Mouse (Mus musculus) spleen, postnatal 36 days (tissue): ENCODE results near the gene Pcgf5.

ENCODE experiments used
- DNase-seq, 2 experiments: peaks; one replicate each; pipeline ENCODE4 v3.0.0; 2022; ENCODE audit warnings: low spot score in 2 of 2, mixed read lengths in 1 of 2

Pcgf5 gene

DNA sequence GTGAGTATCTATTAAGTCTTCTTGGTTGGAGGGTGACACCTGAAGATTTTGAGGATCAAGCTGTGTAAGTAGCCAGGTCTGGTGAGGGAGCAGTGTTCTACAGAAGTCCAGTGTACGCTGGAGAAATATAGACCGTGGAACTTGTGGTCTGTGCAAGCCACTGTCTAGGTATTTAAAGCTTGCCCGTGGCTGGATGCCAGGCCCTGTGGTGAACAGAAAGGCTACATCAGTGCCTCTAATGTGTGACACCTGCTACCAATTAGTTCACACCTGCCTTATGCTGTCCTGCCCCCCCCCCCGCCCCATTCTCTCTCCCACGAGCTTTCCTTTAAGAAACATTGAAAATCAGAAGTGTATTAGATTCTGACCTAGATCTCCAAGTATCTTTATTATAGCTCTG, 40.4 kb downstream of the Pcgf5 start:
- no peak for DNase-seq

DNA sequence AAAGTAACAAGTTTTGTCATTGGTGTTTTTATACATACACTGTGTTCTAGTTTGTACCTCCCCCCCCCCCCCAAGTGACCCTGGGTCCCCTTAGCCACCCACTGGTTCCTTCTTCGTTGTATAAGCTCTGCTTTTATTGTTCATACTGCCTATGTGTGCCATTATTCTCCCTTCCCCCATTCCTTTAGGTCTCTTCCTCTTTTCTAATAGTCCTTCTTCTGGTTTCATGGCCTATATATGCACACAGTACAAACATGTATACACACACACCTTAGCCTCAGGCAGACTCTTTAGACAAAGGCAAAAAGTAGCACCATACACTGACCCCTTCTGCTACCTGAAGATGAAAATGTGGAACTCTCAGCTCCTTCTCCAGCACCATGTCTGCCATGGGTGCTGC, 42.6 kb downstream of the Pcgf5 start:
- no peak for DNase-seq

DNA sequence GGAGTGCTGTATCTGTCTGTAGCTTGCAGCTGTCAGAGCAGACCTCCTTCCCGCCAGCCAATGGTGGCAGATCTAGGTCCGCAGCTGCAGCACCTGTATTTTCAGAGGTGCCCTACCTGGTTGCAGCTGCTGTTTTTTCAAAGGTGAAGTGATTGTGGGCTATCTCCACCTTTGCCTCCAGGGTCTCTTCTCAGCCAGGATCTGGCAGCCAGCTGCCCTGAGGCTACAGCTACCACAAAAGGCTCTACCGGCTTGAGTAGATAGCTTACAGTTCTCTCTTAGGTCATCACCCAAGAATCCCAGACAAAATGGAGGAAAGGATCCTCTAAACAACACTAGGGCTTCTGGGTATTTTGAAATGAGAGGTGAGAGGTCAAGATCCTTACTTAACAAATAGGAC, 50.4 kb downstream of the Pcgf5 start:
- no peak for DNase-seq

DNA sequence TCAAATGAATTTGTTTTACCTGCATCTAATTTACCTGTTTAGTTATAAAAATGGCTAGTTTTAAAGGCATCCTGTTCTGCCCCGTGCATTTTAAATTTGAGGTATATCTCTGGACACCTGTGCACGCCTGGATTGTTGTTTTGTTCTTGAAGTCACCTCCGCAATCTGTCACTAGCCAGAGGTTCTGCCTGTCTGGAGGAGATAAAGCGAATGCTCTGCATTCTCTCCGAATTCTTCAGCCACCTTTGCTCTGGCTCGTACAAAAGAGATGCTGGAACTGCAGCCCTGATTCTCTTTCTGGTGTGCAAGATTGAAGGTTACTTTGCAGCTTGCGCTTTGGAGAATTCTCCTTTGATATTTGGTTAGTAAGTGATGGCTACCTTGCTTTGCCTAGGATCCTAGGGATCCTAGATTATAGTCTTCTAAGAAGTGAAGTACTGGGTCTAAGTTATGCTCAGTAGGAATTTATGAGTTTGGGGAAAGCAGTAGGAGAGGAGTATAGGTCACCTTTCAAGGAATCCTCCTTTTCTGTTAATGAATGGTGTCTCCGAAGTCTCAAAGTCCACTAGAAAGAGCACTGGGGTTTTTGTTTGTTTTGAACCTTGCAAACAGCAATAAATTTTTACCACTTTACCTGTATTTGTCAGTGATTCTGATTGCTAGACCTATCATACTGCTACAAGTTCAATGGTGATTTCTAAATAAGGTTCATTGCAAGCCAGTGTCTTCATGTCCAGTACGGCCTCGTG, 60.4 kb downstream of the Pcgf5 start:
- no peak for DNase-seq

DNA sequence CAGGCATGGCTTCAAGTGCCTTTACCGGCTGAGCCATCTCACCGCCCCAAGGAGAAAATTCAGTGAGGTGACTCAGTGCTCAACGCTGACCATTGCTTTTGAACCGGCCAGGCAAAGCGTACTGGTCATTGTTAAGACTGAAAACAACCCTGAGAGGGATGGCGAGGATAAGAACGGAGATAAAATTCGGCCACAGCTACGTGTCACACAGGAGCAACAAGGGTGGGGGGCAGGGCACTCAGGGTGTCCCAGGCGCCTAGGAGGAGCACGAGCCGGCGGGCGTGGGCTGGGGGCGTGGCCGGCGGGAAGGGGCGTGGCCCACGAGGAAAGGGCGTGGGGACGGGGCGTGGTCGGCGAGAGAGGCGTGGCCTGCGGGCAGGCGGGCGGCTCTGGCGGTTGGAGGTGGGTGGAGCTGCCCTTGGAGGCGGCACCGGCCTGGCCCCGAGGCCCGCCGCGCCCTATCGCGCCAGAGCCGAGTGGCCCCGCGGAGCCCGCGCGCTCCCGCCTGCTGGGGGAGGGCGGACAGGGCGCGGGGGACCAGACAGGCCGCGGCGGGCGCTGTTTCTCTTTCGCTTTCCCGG, 61.3 kb downstream of the Pcgf5 start:
- DNase-seq = peak; percentile 95 to 96

DNA sequence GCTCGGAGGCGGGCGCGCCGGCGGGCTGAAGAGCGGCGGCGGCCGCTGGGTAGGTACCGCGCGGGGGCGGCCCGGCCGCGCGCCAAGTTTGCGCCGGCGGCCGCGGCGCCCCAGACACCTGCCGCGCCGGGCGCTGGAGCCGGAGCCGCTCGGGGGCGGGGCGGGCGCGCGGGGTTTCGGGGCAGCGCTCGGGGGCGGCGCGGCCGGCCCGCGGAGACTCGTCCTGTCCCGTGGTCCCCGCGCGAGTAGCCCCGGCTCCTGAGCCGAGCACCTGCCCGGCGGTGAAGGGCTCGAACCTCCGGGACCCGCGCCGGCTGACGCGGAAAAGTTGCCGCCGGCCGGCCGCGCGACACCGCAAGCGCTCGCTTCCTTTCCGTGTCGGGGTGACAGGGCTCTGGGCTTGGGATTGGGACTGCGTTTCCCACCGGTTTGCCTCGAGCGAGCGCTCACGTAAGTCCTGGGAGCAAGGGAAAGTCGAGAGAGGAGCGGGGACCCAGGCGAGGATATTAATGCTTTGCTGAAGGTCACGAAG, 61.8 kb downstream of the Pcgf5 start:
- DNase-seq = no peak

DNA sequence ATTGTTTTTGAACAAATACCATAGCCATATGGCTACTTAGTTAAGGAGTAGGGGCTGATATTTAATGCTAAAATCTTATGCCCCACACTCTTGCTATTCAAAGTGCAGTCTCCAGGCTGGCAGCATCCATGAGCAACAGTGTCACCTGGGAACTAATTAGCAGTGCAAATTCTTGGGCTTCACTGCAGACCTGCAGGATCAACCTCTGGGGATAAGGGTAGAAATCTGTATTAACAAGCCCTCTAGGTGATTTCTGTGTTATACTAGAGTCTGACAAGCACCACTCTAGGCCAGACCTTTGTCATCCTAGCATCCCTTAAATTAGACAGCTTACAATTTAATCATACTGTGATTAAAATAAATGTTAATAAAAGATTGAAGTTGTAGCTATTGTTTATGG, 71.8 kb downstream of the Pcgf5 start:
- DNase-seq = no peak

DNA sequence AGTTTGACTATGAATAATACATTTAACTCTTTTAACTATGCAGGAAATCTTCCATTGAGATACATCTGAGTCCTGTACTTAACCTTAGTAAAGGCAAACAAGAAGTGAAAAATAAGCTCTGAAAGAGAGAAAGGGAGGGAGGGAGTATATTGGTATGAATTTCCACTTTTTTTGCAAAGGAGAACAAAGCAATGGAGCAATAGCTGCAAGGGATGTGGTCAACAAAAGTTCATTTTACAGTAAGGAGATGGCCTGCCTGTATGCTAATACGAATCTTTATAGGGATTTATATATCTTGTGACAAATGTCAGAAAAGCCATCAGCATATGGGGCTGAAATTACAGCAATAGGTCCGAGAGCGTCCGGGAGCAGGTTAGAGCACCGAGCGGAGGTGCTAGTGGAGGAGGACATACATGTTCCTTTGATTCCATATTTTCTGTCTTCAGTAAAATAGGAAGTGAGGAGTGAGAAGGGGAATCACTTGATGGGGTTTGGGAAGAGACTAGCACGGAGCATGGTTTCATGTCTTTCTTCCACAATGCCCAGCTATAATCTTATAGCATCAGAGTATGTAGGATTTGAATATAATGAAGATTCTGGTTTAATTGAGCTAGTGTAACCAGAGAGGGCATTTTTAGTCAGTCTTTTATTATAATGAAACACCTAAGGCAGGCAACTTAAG, 79.2 kb downstream of the Pcgf5 start:
- DNase-seq = no peak

DNA sequence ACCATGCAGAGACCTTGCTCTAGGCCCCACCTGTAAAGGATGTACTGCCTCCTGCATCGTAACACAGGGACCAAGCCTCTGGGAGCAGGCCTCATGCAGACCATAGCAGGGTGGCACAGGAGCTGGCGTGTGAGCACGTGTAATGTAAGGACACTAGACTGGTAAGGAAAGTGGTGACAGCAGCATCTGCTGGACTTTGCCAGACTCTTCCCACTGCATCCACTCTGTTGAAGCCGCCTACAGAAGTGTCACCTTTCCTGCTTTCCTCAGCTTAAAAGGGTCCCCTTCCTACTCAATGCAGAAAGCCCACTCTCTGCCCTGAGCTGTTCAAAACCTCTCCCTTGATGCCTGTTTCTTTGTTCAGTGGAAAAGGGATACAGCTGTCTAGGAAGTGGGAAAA, 80.0 kb downstream of the Pcgf5 start:
- no peak for DNase-seq

DNA sequence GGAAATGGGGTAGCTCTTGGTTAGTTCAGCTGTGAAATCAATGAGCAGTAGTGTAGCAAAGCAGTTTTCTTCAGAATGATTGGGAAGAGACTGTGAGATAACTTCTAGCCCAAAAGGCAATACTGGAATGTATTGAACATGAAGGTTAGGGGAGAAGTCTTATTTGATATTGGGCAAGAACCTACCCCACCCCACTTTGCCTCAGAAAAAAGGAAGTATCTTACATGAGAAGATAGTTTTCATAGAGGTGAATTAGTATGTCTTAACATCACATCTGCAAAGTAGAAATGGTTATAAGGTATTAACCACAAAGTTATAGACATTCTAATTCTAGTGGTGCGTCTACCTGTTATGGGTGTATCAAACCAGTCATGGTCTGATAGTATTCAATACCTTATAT, 81.2 kb downstream of the Pcgf5 start:
- DNase-seq = no peak

DNA sequence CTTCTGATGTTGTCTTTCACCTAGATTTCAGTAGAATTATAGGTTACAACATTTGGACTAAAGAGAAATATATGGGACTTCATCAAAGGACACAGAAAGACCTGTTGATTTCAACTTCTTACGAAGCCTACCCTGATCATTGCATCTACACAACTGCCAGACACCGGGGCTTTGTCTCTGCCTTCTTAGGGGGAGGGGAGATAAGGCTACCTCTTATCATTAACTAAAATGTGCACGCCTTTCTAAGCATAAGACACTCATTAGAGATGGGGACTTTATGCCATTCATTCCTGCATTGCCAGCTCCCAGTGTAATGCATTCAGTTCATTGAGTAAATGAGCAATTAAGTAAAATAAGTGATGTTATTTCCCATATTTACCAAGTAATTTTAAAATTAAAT, 85.1 kb downstream of the Pcgf5 start:
- DNase-seq = no peak

DNA sequence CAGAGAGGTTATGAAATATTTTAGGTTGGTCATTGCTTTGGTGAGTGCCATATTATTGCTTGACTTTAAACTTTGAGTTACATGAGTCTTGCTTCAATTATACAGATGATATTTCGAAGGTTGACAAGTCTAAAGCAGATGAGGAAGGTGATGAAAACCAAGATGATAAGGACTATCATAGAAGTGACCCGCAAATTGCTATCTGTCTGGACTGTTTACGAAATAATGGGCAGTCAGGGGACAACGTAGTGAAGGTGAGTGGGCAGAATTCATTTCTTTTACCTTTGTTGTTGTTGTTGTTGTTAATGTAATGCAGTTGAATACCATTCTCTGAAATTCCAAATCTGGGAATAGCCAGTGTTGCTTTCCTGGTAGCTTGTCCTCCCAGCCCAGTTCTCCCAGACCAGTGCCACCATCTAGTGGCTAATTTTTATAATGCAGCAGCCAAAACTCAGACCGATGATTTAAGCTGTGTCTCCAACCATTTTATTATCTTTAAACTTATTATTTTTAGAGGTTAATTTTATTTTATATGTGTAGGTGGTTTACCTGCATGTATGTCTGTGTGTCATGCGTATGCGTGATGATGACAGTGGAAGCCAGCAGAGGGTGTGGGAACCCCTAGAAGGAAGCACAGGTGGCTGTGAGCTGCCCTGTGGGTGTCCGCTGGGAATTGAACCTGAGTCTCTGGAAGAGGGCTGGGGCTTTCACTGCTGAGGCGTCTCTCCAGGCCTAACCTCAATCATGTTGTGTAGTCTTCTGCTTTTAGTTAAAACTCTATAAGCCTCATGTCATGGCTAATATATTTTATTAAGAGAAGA, 92.0 kb downstream of the Pcgf5 start:
- peak in 1 of 2 experiments; percentile 10 for DNase-seq

DNA sequence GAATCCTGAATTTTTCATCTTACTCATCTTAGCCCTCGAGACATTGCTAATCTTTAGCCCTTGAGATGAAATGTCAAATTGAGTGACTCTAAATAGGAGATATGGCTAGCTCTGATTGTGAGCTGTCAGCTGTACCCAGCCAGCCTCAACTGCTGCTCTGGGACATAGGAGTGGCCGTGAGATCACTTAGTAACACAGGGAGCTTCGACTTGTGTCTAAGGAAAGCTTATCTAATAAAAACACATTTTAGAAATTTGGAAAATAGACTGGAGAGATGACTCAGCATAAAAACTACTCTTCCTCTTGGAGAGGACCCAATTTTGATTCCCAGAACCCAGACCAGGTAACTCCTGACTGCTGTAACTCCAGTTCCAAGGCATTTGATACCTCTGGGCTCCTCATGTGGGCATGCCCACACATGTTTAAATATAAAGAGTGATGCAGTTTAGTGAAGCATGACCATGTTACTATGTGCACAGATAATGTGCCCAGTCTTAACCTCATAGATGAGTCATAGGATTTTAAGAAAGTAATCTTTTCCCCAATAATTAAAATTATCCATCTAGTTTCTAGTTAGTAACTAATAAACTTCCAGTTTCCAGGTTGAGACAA, 103.0 kb downstream of the Pcgf5 start:
- peak; percentile 17 to 52 for DNase-seq

DNA sequence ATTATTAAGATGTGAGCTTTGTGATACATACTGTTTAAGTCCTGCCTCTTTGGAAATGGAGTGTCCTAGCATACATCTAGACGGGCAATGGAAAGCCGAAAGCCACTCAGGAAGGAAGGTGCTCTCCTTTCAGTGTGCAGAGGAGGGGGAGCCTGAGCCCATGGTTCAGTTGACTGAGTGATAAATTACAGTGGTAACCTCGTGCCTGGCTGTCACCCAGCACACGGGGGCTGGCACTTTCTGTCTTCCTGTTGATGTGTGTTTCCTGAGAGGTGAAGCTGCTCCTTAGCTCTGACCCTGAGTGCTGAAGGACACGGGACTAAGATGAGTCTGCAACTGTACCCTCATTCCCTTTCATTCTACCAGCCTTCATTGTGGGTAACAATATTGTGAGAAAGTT, 103.6 kb downstream of the Pcgf5 start:
- no peak for DNase-seq

DNA sequence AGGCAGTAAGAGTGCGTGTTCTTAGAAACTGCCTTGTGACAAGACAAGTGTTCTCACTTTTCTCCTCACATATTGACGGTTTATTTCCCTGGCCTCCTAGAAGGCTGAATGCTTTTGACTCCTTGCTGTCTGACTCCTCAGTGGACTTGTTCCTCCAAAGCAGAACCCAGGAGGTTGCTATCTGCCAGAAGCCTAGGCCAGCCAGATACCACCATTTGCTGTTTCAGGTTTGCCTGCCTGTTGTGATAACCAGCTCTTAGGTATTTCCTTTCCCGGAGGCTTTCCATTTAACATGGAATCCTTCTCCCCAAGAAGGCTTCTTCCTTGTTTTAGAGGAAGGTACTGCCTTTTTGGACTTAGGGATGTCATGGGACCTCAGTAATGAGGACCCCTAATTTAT, 104.1 kb downstream of the Pcgf5 start:
- DNase-seq = peak in 1 of 2 experiments; percentile 19

DNA sequence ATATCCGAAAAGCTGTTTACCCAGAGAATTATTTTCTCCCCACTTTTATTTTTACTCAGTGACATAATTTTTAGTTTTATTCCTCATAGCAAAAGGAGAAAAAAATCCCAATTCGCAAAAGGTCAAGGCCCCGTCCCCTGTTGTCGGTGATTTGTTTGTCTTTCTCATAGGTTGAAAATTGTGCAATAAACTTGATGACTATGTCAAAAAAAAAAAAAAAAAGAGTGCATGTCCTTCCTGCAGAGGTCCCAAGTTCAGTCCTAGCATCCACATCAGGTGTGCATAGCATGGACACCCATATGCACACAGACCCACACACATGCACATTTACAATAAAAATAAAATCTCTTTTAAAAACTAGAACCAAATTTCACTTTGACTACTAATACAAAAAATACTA, 105.3 kb downstream of the Pcgf5 start:
- DNase-seq = no peak

DNA sequence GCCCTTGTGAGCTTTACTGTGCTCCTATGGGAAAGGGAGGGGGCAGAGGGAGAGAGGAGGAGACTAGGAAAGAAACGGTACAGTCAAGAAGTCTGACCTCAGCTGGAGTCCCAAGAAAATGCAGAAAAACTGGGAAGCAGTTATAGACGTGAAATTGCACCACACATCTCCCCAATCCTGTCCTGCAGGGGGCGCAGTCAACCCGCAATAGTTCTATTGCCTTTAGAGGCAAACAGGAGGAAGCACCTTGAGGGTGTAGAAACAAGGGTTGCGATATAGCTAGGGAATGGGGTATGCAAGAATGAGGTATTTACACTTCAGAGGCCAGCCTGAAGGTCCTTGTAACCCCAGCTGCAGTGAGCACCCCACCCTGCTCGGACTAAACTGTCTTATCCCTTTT, 122.0 kb downstream of the Pcgf5 start:
- peak; percentile 25 to 52 for DNase-seq

DNA sequence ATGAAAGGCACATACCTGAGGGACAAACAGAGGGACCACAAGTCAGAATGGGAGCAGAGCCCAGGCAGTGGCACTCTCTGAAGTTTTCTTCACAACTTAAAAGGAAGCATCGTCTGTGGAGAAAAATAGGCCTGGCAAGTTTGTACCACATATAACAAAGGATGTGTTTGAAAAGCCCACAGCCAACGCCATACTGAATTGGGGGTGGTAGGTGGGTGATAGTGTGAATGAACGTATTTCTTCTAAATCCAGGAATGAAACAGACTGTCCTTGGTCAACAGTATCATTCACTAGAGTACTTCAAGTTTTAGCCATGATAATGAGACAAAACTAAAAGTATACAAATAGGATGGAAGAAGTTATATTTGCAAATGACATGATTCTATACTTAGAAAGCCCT, 123.2 kb downstream of the Pcgf5 start:
- DNase-seq = no peak

DNA sequence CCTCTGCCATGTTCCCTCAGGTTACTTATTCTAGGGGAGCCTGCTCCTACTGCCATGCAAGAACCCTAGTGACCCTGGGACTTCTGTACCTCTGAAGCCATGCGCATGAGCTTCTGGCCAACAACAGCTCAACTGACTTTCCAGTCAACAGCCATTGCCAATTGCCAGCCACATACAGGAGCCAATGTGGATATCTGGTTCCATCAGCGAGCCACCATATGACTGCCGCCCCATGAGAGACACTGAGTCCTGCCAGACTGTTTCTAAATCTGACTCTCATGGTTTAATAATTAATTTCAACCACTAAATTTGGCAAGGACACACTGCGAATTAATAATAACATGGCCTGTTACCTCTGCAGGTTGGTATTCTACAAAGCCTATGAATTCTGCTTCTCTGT, 128.5 kb downstream of the Pcgf5 start:
- no peak for DNase-seq

DNA sequence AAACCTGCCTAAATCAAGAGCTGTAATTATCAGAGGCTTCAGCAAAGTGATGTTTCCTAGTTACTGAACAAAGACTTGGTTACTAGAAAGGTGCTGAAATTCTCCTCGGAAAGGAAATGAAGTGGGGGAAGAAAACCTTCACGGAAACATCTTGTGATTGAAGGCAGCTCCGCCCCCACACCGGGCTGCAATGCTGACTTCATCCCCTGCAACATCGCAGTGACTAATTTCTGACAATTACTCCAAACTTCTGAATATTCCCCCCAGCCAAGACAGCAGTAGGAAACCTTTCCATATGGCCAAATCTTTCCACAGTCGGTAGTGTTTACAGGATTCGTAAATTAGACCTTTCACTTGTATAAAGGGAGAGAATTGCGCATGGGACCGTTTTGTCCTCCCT, 129.0 kb downstream of the Pcgf5 start:
- DNase-seq = no peak

DNA sequence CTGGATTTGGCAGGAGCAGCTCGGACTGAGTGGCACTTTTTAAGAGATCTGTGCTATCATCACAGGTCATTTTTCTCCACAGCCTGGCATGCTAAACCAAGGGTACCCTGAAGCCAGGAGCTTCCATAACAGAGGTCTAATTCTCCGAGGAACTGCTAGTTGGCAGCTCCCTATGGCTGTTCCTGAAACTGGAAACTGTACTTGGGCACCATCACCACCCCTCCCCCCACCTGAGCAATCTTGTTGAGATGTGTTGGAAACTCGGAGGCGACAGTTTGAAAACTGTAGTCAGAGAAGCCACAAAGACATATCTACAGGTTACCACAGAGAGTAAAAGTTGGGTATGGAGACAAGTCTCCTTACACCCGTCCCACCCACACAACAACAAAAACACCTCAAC, 129.6 kb downstream of the Pcgf5 start:
- DNase-seq = no peak

DNA sequence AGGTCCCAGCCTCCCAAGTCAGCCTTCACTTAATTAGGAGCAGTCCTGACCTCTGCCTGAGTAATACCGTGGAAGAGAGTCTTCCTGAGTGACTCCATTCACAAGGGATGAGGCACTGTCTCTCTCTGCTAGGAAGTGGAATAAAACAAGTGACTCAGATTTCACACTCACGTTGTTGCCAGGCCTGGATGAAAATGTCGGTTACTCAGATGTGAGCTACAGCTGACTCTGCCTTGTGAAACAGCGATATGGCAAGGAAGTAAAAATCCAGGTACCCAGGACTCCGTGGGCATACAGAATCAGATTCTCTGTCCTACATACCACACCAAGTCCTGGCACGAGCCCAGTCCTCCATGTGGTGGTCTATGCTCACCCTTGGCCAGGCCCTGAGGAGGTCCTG, 142.8 kb downstream of the Pcgf5 start:
- DNase-seq = no peak
